Mouse (Mus musculus): ENCODE data around the gene Hnrnpl.

Hnrnpl gene

GRCm38 (mm10) chr7:28823932-28824331, 15.6 kb downstream of the Hnrnpl start:
- ChIA-PET POLR2A (interaction anchor here (0.7 to 19.5 kb wide), 23 partner anchors 9 to 468 kb away, joined by 3 to 391 read pairs (median 4); partner anchors contain the start of genes Hnrnpl (in 3 of the 4), Sirt2 (in 2 of the 4), Ech1 (in 1 of the 4) and Lgals4 (in 1 of the 4)), CTCF (interaction anchor here (0.6 to 1.0 kb wide), 5 partner anchors 11 to 1374 kb away, joined by 3 to 16 read pairs (median 3); no protein-coding TSS in a partner anchor)

- ChIA-PET CTCF (interaction anchor here in 3 of 4 experiments (0.7 to 1.3 kb wide), 6 partner anchors 15 to 388 kb away, joined by 3 to 5 read pairs (median 3); partner anchors contain the start of gene Gmfg (in 1 of the 3)), POLR2A (interaction anchor here (0.6 to 15.7 kb wide), 28 partner anchors 8 to 192 kb away, joined by 3 to 328 read pairs (median 4); partner anchors contain the start of genes Hnrnpl (in 2 of the 4), Sirt2 (in 2 of the 4), Mrps12 (in 1 of the 4) and Sars2 (in 1 of the 4))
Measured at GRCm38 (mm10) chr7:28824941-28825685, 16.8 kb downstream of the Hnrnpl start, which contains the start of gene Ech1. Ech1 (plus strand) TSS chr7:28825217.

GRCm38 (mm10) chr7:28825686-28826401, 17.5 kb downstream of the Hnrnpl start:
- POLR2A ChIA-PET, result interaction anchor here (0.6 to 15.7 kb wide), 28 partner anchors 9 to 145 kb away, joined by 3 to 328 read pairs (median 4); partner anchors contain the start of genes Hnrnpl (in 2 of the 4), Sirt2 (in 2 of the 4), Mrps12 (in 1 of the 4) and Sars2 (in 1 of the 4)
- CTCF ChIA-PET, result interaction anchor here (0.6 to 1.3 kb wide), 8 partner anchors 15 to 443 kb away, joined by 3 to 5 read pairs (median 3); partner anchors contain the start of gene Gmfg (in 1 of the 4)

GRCm38 (mm10) chr7:28826402-28826772, 18.0 kb downstream of the Hnrnpl start:
- CTCF ChIA-PET, result interaction anchor here in 3 of 4 experiments (0.6 to 1.1 kb wide), 3 partner anchors 16 to 90 kb away, joined by 3 read pairs; no protein-coding TSS in a partner anchor
- POLR2A ChIA-PET, result interaction anchor here in 3 of 4 experiments (1.0 to 15.7 kb wide), 17 partner anchors 9 to 93 kb away, joined by 3 to 328 read pairs (median 9); partner anchors contain the start of genes Hnrnpl (in 2 of the 3) and Sirt2 (in 1 of the 3)

GRCm38 (mm10) chr7:28827338-28827737, 19.0 kb downstream of the Hnrnpl start:
- POLR2A ChIA-PET, result interaction anchor here (0.6 to 15.7 kb wide), 29 partner anchors 10 to 410 kb away, joined by 3 to 328 read pairs (median 4); partner anchors contain the start of genes Hnrnpl (in 1 of the 4) and Kcnk6 (in 1 of the 4)
- CTCF ChIA-PET, result interaction anchor here in 3 of 4 experiments (0.6 to 1.1 kb wide), 7 partner anchors 11 to 151 kb away, joined by 3 to 10 read pairs (median 3); no protein-coding TSS in a partner anchor

- CTCF ChIA-PET, result no interaction called here
- POLR2A ChIA-PET, result interaction anchor here in 2 of 4 experiments (1.5 to 15.7 kb wide), 3 partner anchors 11 to 20 kb away, joined by 13 to 328 read pairs (median 14); partner anchors contain the start of gene Hnrnpl (in 1 of the 2)
Measured at GRCm38 (mm10) chr7:28829821-28830220, 21.5 kb downstream of the Hnrnpl start.

GRCm38 (mm10) chr7:28830981-28831380, 22.6 kb downstream of the Hnrnpl start:
- ChIA-PET POLR2A (interaction anchor here in 3 of 4 experiments (0.8 to 15.7 kb wide), 16 partner anchors 8 to 71 kb away, joined by 3 to 328 read pairs (median 4); partner anchors contain the start of genes Hnrnpl (in 1 of the 3) and Sirt2 (in 1 of the 3)), CTCF (interaction anchor here in 2 of 4 experiments (0.6 to 0.7 kb wide), 2 partner anchors 37 to 169 kb away, joined by 3 read pairs; no protein-coding TSS in a partner anchor)

GRCm38 (mm10) chr7:28831411-28832125, 23.2 kb downstream of the Hnrnpl start:
- CTCF ChIA-PET, result interaction anchor here in 2 of 4 experiments (0.6 to 0.7 kb wide), 2 partner anchors 38 to 170 kb away, joined by 3 read pairs; no protein-coding TSS in a partner anchor
- POLR2A ChIA-PET, result interaction anchor here (0.6 to 15.7 kb wide), 22 partner anchors 9 to 1366 kb away, joined by 3 to 328 read pairs (median 4); partner anchors contain the start of genes Hnrnpl (in 1 of the 4) and Sirt2 (in 1 of the 4)

GRCm38 (mm10) chr7:28832137-28832536, 23.8 kb downstream of the Hnrnpl start:
- POLR2A ChIA-PET, result interaction anchor here (0.5 to 15.7 kb wide), 19 partner anchors 9 to 1366 kb away, joined by 3 to 328 read pairs (median 4); partner anchors contain the start of genes Hnrnpl (in 1 of the 4), Mrps12 (in 1 of the 4) and Sars2 (in 1 of the 4)
- CTCF ChIA-PET, result interaction anchor here in 1 of 4 experiments (0.7 kb wide), 1 partner anchor 9 kb away, joined by 3 read pairs; no protein-coding TSS in a partner anchor

GRCm38 (mm10) chr7:28833723-28834347, 25.5 kb downstream of the Hnrnpl start, which contains the start of gene Lgals4:
Lgals4 (plus strand) TSS chr7:28833854.
- POLR2A ChIA-PET, result interaction anchor here in 3 of 4 experiments (0.6 to 15.7 kb wide), 4 partner anchors 18 to 85 kb away, joined by 3 to 328 read pairs (median 10); partner anchors contain the start of gene Hnrnpl (in 1 of the 3)
- CTCF ChIA-PET, result interaction anchor here in 2 of 4 experiments (0.6 to 1.3 kb wide), 2 partner anchors 38 to 125 kb away, joined by 3 to 7 read pairs; no protein-coding TSS in a partner anchor

- POLR2A ChIA-PET, result interaction anchor here in 3 of 4 experiments (0.5 to 15.7 kb wide), 10 partner anchors 9 to 764 kb away, joined by 3 to 328 read pairs (median 6); partner anchors contain the start of genes Ech1 (in 1 of the 3) and Hnrnpl (in 1 of the 3)
- CTCF ChIA-PET, result interaction anchor here in 1 of 4 experiments (0.7 to 1.2 kb wide), 2 partner anchors 35 to 45 kb away, joined by 3 to 5 read pairs; no protein-coding TSS in a partner anchor
Measured at GRCm38 (mm10) chr7:28836936-28837335, 28.6 kb downstream of the Hnrnpl start.

- CTCF ChIA-PET, result no interaction called here
Measured at GRCm38 (mm10) chr7:28838331-28838730, 30.0 kb downstream of the Hnrnpl start.

GRCm38 (mm10) chr7:28847273-28847672, 38.9 kb downstream of the Hnrnpl start:
- POLR2A ChIA-PET, result interaction anchor here in 1 of 4 experiments (1.2 to 2.3 kb wide), 6 partner anchors 15 to 81 kb away, joined by 3 to 6 read pairs (median 5); partner anchors contain the start of gene Sirt2
- CTCF ChIA-PET, result interaction anchor here in 1 of 4 experiments (0.7 kb wide), 1 partner anchor 24 kb away, joined by 4 read pairs; no protein-coding TSS in a partner anchor

More at GRCm38 (mm10) chr7:28838331-28838730, 30.0 kb downstream of the Hnrnpl start:
- POLR2A ChIA-PET, result interaction anchor here in 2 of 4 experiments (0.6 to 15.7 kb wide), 13 partner anchors 9 to 163 kb away, joined by 3 to 328 read pairs (median 4); partner anchors contain the start of genes Ech1 (in 1 of the 2) and Hnrnpl (in 1 of the 2)

GRCm38 (mm10) chr7:28849700-28850236, 41.4 kb downstream of the Hnrnpl start:
- ChIA-PET CTCF (interaction anchor here in 2 of 4 experiments (0.6 to 1.1 kb wide), 2 partner anchors 12 to 685 kb away, joined by 3 to 4 read pairs; no protein-coding TSS in a partner anchor), POLR2A (interaction anchor here in 2 of 4 experiments (0.6 to 2.3 kb wide), 17 partner anchors 9 to 397 kb away, joined by 3 to 12 read pairs (median 4); partner anchors contain the start of genes Hnrnpl (in 1 of the 2) and Sirt2 (in 1 of the 2))

- POLR2A ChIA-PET, result interaction anchor here in 2 of 4 experiments (1.2 to 2.3 kb wide), 6 partner anchors 10 to 40 kb away, joined by 3 to 12 read pairs (median 6); no protein-coding TSS in a partner anchor
- CTCF ChIA-PET, result no interaction called here
Measured at GRCm38 (mm10) chr7:28850642-28851041, 42.3 kb downstream of the Hnrnpl start.

Data from embryonic stem cell, embryonic (primary cell).